Mouse (Mus musculus) neutrophil, adult 5-6 weeks (primary cell): Measurements from ENCODE around the gene Ldlrad3. TPM values are rescaled to one million over a fixed set of nuclear protein-coding genes. Genes with fewer than 3 reads are reported as not detected.

ENCODE experiments used
- ATAC-seq: fragments of 151-379, 151-347 bp; 2 replicates; pipeline ENCODE4 v1.8.0; 2017; ENCODE audit warnings: mild to moderate bottlenecking, moderate TSS enrichment; ENCODE audit not compliant: insufficient number of reproducible peaks, poor library complexity, low FRiP score, severe bottlenecking; ENCODE audit errors: extremely low read depth
- total RNA-seq: library from RNA; stranded (forward); fragments of 200-1000 nt; gene quantifications from 2 replicates; pipeline ENCODE4 v1.2.3, GENCODE M21; 2017

Ldlrad3 gene
- total RNA-seq, 1 experiment from 2014 or later, result 5.7 TPM

DNA sequence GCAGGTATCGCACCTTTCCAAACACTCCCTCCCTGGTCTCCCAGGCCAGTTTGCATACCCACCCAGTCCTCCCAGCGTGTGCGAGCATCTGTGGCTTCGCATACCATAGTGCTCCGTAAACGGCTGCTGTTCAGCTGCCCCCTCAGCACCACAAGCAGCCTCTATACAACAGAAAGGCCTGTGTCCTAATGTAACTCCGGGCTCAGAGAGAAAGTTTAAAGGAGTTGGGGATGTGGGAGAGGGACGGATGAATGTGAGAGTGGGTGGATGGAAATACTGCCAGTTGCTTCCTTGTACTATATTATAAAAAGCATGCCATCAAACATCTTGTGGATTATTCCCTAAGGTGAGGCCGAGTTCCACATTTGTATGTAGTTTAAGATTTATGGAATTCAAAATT lies 59.0 kb downstream of the Ldlrad3 start:
- ATAC-seq, result no peak

DNA sequence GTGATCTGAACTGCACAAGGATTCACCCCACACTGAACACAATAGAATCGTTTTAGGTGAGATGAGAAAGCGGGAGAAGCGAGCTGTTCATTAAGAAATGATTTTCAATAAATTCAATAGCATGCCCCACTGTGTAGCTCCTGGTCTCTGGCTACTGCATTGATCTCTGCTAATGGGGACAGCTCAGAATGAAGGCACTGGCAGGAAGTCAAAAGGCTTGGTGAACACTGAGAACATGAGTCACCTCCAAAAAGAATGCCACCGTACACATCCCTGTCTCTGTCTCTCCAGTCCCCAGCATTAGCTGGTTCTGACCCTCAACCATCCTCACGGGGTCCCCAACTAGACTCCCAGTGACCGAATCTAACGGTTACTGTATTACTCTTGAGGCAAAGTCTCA lies 60.1 kb downstream of the Ldlrad3 start:
- no peak for ATAC-seq

DNA sequence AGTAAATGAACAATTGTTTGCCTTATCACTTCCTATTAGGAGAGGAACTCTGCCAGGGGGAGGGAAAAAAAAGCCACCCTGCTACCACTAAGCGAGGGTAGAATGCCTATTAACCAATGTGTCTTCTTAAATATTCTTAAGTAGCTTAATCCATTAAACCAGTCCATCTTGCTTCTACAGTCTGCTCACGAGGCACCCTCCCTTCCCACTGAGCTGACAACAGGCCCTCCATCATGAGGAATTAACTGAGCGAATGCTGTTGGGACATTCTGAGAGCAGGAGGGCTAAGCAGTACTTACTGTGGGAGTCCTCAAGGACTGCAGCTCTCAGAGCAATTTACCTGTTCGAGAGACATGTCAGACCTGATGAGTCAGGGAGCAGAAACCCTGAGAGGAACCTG lies 61.1 kb downstream of the Ldlrad3 start:
- ATAC-seq, result no peak

DNA sequence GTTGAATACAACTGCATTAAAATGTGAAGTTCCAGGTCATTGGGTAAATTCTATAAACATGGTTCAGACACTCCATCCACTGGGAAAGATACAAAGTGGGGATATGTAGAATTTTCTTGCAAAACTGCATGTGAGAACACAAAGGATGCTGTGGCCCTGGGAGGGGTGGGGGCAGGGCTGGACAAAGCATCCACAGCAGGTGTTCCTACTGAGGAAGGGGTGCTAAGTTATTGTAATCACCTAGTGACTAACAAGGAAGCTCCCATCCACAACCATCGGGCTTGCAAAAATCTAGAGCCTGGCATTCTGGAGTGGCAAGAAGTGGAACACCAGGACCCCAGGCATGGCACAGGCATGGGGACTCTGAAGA lies 64.1 kb downstream of the Ldlrad3 start:
- no peak for ATAC-seq

DNA sequence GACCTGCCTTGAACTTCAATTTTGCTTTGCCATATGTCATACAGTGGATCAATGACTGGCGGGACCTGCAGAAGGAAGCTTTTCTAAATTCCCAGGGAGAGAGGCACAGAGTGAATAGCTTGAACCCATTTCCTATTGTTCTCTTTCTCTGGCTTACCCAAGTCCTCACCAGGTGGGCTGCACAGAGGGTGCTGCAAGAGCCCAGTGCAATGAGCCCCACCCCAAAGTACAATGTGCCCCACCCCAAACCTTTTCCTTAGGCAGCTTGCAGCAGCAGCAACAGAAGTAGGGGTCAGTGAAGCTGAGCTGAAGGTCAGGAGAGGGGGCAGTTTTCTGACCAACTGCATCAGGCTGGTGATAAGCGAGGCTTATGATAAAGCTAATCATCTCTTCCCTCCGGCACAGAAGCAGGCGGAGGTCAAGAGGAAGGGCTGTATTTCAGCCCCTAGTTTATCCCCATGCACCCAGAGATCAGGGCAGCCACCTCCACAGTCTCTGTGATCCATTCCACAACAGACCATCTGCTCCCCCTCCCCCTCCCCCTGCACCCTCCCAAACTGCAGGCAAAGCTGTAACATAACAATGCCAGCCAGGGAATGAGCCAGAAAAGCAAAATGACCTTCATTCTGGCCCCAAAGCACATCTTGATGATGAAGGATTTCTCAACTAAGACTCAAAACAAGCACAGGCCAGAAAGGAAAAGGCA lies 64.6 kb downstream of the Ldlrad3 start:
- no peak for ATAC-seq

DNA sequence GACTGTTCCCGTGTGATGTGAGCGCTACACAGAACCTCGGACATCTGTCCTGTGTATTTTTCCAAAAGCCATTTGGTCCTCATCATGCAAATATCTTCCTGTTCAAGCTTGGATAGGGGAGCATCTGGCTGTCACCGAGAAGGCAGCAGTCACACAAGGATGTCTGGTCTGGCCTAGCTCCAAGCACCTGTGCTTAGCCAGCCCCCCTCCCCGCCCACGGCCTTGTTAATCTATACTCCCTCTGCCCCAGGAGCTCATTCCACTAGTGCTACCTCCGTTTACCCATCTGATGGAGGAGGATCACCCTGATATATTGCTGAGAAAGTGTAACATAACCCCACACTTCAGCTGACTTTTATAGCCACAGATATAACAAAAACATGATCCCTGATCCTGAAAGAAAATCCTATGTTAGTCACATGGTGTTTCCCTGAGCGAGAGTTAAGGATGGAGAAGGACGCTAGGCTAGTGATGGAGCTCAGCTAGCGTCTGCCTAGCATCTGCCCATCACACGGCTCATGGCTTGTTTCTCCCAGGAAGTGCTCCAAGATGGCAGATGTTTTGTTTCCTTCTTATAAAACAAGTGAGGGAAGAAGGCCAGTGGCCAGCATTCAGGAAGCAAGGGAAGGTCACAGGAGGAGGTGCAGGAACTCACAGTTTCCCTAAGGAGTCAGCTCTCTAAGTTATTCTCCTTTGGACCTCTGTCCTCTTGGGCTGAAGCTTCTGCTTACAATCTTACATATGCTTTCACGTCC lies 66.3 kb downstream of the Ldlrad3 start:
- no peak for ATAC-seq

DNA sequence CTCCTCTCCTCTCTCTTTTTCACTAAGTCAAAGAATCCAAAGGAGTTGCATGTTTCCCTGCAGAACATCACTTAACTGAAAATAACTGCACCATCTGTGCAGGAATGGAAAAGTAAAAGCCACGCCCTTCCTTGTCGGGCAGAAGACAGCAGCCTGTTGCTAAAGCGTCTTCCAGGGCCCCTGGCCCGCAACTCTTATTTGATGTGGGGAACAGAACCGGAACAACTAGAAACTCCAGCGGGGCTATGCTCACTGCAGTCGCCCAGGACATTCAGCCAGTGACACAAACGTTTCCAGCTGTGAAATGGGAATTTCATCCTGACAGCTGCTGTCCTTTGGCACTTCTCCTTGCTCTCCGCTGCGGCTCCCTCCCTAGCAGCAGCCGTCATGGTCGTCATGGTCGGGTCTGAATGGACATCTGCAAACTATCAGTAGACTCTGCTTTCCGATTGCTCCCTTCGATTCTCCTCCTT lies 67.2 kb downstream of the Ldlrad3 start:
- ATAC-seq, result no peak

DNA sequence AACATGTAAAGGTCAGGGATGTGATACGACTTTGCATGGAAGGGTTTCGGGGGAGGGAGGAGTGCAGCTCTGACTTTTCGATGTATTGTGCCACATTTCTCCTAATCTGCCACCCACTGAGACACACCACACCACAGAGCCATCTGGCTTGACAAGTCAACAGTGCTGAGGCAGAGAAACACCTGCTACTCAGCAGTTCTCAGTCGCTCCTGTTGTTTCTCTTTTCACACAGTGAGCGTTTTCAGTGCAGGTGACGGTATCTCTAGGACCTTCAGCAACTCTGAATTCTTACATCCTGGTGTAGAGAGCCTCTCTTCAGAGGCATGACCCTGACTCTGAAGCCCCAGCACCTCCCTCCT lies 68.8 kb downstream of the Ldlrad3 start:
- ATAC-seq, result no peak

DNA sequence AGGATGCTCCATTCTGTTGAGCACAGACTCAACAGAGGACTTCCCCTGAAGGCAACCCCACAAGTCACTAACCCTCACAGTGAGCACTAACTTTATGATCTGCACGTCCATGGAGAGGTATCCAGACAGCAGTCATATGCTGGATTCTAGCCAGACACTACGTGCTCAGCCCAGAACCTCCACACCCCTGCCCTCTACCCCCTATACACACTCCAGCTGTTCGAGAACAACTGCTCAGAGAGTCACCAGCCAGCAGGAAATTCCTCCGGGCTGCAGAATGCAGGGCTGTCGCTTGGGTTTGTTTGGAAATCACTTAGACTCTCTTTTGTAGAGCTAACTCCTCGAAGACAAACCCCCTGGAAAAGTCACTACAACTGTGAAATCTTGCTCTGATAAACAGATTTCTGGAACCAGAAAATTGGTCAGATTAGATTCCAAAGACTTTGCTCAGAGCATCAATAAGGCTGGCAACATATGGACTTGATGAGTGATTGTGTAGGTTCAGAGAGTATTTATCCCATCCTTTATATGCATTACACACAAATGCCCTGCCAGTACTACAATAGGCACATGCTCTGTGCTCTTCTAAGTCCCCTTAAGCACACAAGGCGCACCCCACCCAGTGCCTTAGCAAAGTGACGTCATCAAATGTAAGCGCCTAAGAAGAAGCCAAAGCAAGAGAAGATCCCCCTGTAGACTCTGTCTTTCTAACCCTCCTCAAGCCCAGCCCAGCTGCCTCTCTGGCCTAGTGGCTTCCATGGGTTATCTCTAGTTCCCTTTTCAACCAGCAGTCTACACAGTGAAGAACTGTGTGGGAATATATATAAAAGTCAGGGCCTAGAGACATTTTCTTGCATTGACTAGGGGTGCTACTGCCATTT lies 69.4 kb downstream of the Ldlrad3 start:
- no peak for ATAC-seq

DNA sequence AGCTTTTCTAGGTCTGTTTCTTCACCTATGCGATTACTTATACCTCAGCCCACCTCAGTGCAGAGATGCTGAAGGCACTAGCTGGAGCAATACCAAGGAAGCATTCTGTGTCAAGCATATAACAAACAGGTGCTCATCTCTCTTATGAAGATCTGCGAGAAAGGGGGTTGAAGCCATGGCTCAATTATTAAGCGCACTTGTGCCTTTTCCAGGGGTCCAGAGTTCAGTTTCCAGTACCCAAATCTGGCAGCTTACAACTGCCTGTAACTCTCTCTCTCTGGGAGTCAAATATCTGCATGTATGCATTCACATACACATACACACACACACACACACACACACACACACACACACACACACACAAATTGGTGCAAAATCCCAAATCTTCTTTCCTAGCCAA lies 72.4 kb downstream of the Ldlrad3 start:
- ATAC-seq, result no peak

DNA sequence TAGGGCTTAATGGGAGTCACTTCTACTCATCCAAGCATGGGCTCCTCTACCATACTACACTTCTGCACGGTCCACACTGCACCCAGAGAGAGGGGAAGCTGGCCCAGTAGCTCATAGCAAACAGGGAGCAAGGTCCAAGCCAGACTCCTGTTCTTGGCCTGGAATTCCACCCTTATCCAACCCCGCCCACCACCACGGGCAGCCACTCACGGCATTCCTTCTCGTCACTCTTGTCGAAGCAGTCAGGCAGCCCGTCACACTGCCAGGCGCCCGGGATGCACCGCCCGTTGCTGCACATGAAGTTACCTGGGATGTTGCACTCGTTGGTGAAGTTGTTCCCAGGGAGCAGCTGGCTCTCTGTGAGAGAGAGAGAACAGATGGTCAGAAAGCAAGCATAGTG lies 72.9 kb downstream of the Ldlrad3 start:
- ATAC-seq, result no peak

DNA sequence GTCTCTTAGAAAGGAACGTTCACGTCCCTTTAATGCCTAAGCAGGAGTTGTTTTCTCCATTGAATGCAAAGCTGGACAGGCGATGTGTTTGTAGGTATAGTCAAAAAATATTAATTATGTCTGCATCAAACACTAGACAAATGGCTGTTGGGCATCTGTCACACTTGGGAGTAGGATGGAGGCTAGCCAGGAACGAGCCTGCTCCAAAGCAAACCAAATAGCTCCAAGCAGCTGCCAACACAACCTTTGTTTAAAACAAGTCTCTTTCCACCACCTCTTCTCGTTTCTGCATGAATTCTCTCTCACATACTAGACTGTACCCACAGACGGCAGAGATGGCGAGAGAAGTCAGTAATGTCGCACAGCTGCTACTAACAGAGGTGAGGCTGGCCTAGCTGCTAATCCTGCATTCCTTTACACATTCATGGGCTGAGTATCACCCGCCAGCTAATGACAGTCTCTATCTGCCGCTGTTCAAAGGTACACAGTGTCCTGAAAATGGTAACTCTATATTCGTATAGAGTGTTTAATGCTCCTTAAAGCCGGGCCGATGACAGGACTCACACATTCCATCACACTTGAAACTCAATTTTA lies 74.2 kb downstream of the Ldlrad3 start:
- no peak for ATAC-seq

DNA sequence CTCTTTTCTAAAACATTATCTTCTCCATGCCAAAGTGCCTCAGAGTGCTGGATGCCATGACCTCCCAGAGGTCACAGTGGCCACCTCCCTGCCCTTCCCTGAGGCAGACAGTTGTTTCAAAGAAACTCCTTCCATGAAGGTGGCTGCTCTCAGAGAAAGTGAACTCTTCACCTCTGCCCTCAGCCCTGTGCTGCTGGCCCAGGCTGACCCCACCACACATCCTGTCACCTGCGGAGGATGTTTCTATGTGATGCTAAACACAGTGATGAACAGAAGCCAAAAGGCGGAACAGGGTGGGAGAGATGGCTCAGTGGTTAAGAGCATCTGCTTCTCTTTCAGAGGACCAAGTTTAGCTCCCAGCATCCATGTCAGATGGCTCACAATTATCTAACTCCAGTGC lies 75.9 kb downstream of the Ldlrad3 start:
- ATAC-seq, result no peak

DNA sequence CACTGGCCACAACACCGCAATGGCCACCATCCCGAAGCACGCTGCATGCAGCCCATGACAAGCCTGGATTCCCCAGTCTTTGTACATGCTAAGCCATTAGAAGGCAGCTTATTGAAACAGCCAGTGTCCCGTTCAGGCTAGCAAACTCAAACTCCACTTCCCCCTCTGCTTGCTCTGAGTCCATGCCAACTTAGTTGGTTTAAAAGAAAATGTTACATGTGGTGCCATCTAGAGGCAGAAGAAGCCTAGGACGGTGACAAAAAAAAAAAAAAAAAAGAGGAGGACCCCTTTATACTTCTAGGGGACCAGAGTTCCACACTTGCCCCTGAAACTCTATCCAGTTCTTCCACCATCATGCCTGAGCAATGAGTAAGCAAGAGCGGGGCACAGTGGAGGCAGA lies 78.9 kb downstream of the Ldlrad3 start:
- peak; percentile 44; the same call in 1 of the 2 replicates for ATAC-seq

DNA sequence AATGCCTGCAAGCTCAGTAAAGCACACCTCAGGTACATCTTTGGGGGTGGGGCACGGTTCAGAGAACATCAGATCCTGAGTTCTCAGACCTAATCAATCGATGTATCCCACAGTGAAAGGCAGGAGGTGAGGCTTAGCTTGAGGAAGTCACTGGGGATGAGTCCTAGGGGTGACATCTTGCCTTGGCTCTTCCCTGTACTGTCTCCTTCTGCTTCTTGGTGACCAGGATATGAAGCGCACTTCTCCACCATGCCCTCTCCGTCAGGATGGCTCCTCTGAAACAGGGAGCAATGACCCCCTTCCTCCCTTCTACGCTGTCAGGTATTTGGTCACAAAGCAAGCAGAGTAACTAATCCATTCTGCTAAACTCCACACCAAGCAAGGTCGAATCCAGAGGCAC lies 79.5 kb downstream of the Ldlrad3 start:
- no peak for ATAC-seq

DNA sequence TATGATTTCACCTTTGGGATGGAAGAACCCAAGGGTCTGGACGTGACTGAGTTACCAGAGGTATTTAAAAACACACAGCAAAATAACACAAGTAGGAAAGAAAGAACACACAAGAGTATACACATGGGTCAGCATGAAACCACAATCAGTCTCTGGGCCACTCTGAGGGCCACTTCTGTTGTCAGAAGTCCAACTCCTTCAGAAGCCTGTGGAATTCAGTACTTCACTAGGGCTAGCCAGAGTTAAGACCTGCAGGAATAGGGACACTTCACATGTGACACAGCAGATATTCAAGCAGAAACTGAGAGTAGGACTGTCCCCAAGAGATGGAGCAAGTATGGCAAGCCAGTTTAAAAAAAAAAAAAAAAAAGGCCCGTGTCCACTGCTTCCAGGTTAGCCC lies 80.7 kb downstream of the Ldlrad3 start:
- ATAC-seq, result no peak

DNA sequence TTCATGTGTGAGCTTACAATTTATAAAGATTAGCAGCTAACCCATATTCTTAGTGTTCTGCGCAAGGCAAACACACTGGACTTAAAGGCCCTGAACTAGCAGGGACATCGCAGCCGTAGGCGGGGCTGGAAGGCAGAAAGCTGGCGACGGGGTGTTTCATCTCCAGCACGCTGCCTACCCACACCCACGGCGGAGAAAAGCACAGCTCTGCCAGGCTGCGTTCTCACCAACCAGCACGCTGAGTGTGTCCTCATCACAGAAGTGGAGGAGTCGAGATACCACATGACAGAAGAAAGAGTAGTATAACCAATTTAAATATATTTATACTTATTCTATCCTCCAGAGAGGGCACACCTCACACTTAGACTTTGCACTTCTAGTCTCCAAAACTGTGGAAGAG lies 82.2 kb downstream of the Ldlrad3 start:
- ATAC-seq, result no peak

DNA sequence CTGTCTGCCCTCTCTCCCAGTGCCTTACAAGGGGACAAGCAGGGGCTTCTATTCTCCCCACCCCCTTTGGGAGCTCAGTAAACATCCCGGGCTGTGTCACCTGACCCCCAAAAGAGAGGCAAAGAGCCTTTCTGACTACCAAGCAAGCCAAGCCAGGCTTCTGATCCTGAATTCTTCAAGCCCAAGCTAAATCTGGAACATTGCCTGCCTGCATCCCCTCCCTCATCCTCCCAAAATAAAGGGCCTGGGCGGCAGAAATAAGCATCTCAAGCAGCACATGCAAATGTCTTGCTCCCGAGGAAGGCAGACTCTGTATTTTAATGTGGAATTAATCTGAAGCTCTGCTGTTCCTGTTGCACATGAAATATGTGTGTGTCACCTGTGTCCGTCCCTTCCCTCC lies 85.7 kb downstream of the Ldlrad3 start:
- ATAC-seq, result no peak

DNA sequence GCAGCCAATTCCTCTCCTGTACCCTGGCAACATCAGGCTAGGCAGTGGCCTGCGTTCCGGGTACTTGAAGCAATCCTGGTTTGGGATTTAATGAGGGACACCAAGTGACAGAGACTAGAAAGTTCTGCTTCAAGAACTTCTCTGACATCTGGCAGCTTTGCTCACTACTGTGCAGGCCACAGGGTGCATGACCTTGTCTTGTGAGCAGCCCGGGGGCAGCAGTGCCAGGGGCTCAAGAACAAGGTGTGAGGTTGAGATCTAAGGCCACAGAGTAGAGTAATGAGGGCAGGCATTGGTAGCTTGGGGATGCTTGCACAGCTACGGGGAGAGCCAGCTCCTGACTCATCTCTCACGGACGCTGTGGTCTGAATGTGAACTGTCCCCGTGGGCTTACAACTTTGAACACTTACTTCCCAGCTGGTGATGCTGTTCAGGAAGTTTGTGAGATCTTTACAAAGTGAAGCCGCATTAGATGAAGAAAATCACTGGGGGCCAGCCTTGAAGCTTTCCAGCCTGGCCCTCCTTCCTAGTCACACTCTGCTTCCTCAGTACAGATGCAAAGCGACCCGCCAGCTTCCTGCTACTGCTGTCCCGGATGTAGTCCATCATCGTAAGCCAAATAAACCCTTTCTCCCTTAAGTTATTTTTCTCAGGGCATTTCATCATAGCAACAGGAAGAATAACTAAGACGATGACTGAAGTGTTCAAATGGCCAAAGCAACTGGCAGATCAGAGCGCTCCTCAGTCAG lies 86.3 kb downstream of the Ldlrad3 start:
- ATAC-seq, result no peak
